Mouse (Mus musculus): ENCODE data around the gene Cryzl1.

DNA sequence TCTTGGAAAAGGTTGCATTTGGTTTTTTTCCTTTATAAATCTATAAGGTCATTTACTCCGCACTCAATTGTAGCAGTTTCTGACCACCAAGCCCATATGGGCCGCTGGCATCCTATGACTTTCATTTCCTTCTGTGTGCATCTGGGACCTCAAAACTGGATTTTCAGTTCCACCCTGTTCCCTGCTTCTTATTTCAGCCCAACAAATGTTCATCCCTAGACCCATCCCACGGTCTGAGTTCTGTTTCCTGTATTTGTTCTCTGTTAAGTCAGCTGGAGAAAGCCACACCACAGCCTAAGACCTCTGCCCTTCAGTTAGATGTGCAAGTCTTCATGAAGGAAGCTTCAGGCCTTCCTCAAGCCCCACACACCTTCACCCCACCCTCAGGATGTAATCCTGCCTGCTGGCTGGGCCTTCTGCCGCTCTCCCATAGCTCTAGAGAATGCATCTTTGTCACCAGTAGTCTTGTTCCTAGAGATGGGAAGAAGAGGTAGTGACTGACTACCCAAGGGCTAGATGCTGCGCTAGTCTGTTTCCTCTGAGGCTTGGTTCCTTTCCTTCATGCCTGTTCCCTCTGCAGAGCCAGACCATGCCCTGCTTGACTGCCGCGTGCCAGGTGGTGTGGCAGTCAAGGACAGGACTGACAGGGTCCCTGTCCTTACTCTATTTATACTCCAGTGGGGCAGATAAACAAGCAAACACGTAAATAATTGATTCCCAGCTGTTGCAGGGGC lies 11.6 kb upstream of the Cryzl1 start:
- TF ChIP-seq CTCF (IDR thresholded peaks at IDR 0.05; ENCODE audit: borderline replicate concordance, control insufficient read depth, extremely low read depth, insufficient read depth, low read length, poor library complexity) (no peak), POLR2A (IDR thresholded peaks at IDR 0.05; ENCODE audit: control insufficient read depth, extremely low read depth, insufficient read depth, low read length, poor library complexity) (no peak)

Measured in thymus, adult 2 months (tissue).